Mouse (Mus musculus): ENCODE measurements around the gene 2610528J11Rik. TPM values are rescaled to one million over a fixed set of nuclear protein-coding genes. Genes with fewer than 3 reads are reported as not detected.
"Not testable (repeated sequence)": the region's sequence is repeated elsewhere in the genome, so short reads cannot be mapped to it uniquely, and the experiment has no call there.

2610528J11Rik gene
- polyA plus RNA-seq, 1 experiment from 2014 or later = 4.9 TPM

GRCm38 (mm10) chr4:118543158-118543530 lies 16.3 kb downstream of the 2610528J11Rik start:
- 0 out of 2 replicates have a peak overlapping the region, but pooled peaks have one; percentile 9 for H3K9ac ChIP-seq
- ATAC-seq = 0 out of 2 replicates have a peak, but pooled peaks have one; percentile 13

GRCm38 (mm10) chr4:118543592-118544260 lies 16.9 kb downstream of the 2610528J11Rik start, which contains the start of gene Tmem125:
Gene Tmem125, minus strand, starts transcription at chr4:118544044.
- H3K9me3 ChIP-seq (replicated peaks) = peaks cover 2% of the 10 kb centered on the region; the same call in 1 of the 2 replicates
- peak; percentile 60 for ATAC-seq
- H3K4me2 ChIP-seq = peak within 1 kb of the TSS; percentile 66
- H3K27me3 ChIP-seq (replicated peaks) = peaks cover 25% of the 10 kb centered on the region; the same call in 1 of the 2 replicates
- H3K4me1 ChIP-seq = peaks cover 18% of the 10 kb centered on the region
- H3K9ac ChIP-seq = peak within 1 kb of the TSS; percentile 30; the same call in 1 of the 2 replicates
- 6% methylated on average over 24 of the region's 24 CpGs for WGBS (ENCODE audit: insufficient replicate concordance)
- H3K4me3 ChIP-seq = peak within 1 kb of the TSS; percentile 43
- H3K36me3 ChIP-seq = no peaks in the 10 kb centered on the region
- peak within 1 kb of the TSS; percentile 38 for H3K27ac ChIP-seq

More at GRCm38 (mm10) chr4:118543158-118543530, 16.3 kb downstream of the 2610528J11Rik start:
- WGBS (ENCODE audit: insufficient replicate concordance) = 14% methylated on average over 13 of the region's 13 CpGs
- Histone ChIP-seq H3K4me2 (peak overlapping the region; percentile 66), H3K4me3 (peak overlapping the region; percentile 43), H3K27ac (no peak overlapping the region), H3K27me3 (replicated peaks) (peaks cover 25% of the 10 kb centered on the region; the same call in 1 of the 2 replicates), H3K9me3 (replicated peaks) (peaks cover 2% of the 10 kb centered on the region; the same call in 1 of the 2 replicates), H3K36me3 (no peaks in the 10 kb centered on the region), H3K4me1 (peaks cover 18% of the 10 kb centered on the region)

GRCm38 (mm10) chr4:118544441-118545127 lies 17.8 kb downstream of the 2610528J11Rik start:
- ATAC-seq = peak; percentile 55
- peak overlapping the region; percentile 38 for H3K27ac ChIP-seq
- H3K4me3 ChIP-seq = 0 out of 2 replicates have a peak overlapping the region, but pooled peaks have one; percentile 43

GRCm38 (mm10) chr4:118547424-118548129 lies 20.8 kb downstream of the 2610528J11Rik start:
- not testable (repeated sequence) for H3K36me3 ChIP-seq; H3K27ac ChIP-seq; H3K9me3 ChIP-seq (replicated peaks); H3K4me2 ChIP-seq; H3K27me3 ChIP-seq (replicated peaks); ATAC-seq; H3K4me3 ChIP-seq; H3K9ac ChIP-seq
- 74% methylated on average over 23 of the region's 23 CpGs for WGBS (ENCODE audit: insufficient replicate concordance)
- peaks cover 16% of the 10 kb centered on the region for H3K4me1 ChIP-seq

More at GRCm38 (mm10) chr4:118544441-118545127, 17.8 kb downstream of the 2610528J11Rik start:
- peak overlapping the region; percentile 66 for H3K4me2 ChIP-seq
- no peaks in the 10 kb centered on the region for H3K36me3 ChIP-seq
- peaks cover 18% of the 10 kb centered on the region for H3K4me1 ChIP-seq
- H3K27me3 ChIP-seq (replicated peaks) = peaks cover 23% of the 10 kb centered on the region; the same call in 1 of the 2 replicates
- H3K9me3 ChIP-seq (replicated peaks) = peaks cover 2% of the 10 kb centered on the region; the same call in 1 of the 2 replicates
- WGBS (ENCODE audit: insufficient replicate concordance) = 69% methylated on average over 14 of the region's 14 CpGs
- no peak overlapping the region for H3K9ac ChIP-seq

- not testable (repeated sequence) for H3K9ac ChIP-seq; ATAC-seq; H3K9me3 ChIP-seq (replicated peaks); H3K27me3 ChIP-seq (replicated peaks); H3K4me2 ChIP-seq; H3K4me3 ChIP-seq; H3K36me3 ChIP-seq; H3K27ac ChIP-seq
- peaks cover 10% of the 10 kb centered on the region for H3K4me1 ChIP-seq
- WGBS (ENCODE audit: insufficient replicate concordance) = 76% methylated on average over 10 of the region's 10 CpGs
These were observed 21.3 kb downstream of the 2610528J11Rik start for GRCm38 (mm10) chr4:118548130-118548480.

- no peak for ATAC-seq
- WGBS (ENCODE audit: insufficient replicate concordance) = 54% methylated on average over 3 of the region's 3 CpGs
These were observed 26.3 kb downstream of the 2610528J11Rik start for GRCm38 (mm10) chr4:118553039-118553649.

GRCm38 (mm10) chr4:118564062-118564925 lies 37.5 kb downstream of the 2610528J11Rik start:
- H3K27me3 ChIP-seq (replicated peaks) = peaks cover 6% of the 10 kb centered on the region
- no peak overlapping the region for H3K9ac ChIP-seq
- WGBS (ENCODE audit: insufficient replicate concordance) = 76% methylated on average over 13 of the region's 13 CpGs
- H3K9me3 ChIP-seq (replicated peaks) = 0 out of 2 replicates have a peak, but pooled peaks cover under 1% of the 10 kb centered on the region
- H3K4me1 ChIP-seq = peaks cover 26% of the 10 kb centered on the region
- H3K36me3 ChIP-seq = no peaks in the 10 kb centered on the region
- H3K27ac ChIP-seq = no peak overlapping the region
- no peak overlapping the region for H3K4me3 ChIP-seq
- no peak for ATAC-seq
- no peak overlapping the region for H3K4me2 ChIP-seq

More at GRCm38 (mm10) chr4:118553039-118553649, 26.3 kb downstream of the 2610528J11Rik start:
- H3K9ac ChIP-seq = no peak overlapping the region
- no peaks in the 10 kb centered on the region for H3K36me3 ChIP-seq
- no peaks in the 10 kb centered on the region for H3K9me3 ChIP-seq (replicated peaks)
- H3K27ac ChIP-seq = no peak overlapping the region
- no peak overlapping the region for H3K4me3 ChIP-seq
- H3K27me3 ChIP-seq (replicated peaks) = no peaks in the 10 kb centered on the region
- H3K4me1 ChIP-seq = no peaks in the 10 kb centered on the region
- H3K4me2 ChIP-seq = no peak overlapping the region

GRCm38 (mm10) chr4:118564926-118565279 lies 38.1 kb downstream of the 2610528J11Rik start:
- Histone ChIP-seq H3K4me2 (no peak overlapping the region), H3K36me3 (no peaks in the 10 kb centered on the region), H3K27ac (no peak overlapping the region), H3K4me1 (peaks cover 32% of the 10 kb centered on the region), H3K4me3 (no peak overlapping the region), H3K9ac (no peak overlapping the region), H3K9me3 (replicated peaks) (peaks cover 6% of the 10 kb centered on the region; the same call in 1 of the 2 replicates), H3K27me3 (replicated peaks) (peaks cover 10% of the 10 kb centered on the region)
- ATAC-seq = no peak
- WGBS (ENCODE audit: insufficient replicate concordance) = 75% methylated on average over 3 of the region's 3 CpGs

GRCm38 (mm10) chr4:118566161-118566676 lies 39.4 kb downstream of the 2610528J11Rik start:
- 31% methylated on average over 7 of the region's 7 CpGs for WGBS (ENCODE audit: insufficient replicate concordance)
- Histone ChIP-seq H3K4me2 (no peak overlapping the region), H3K36me3 (no peaks in the 10 kb centered on the region), H3K27ac (no peak overlapping the region), H3K27me3 (replicated peaks) (peaks cover 19% of the 10 kb centered on the region), H3K4me1 (peaks cover 43% of the 10 kb centered on the region), H3K9ac (no peak overlapping the region), H3K4me3 (no peak overlapping the region), H3K9me3 (replicated peaks) (peaks cover 6% of the 10 kb centered on the region; the same call in 1 of the 2 replicates)
- no peak for ATAC-seq

- Histone ChIP-seq H3K9ac (peak overlapping the region; percentile 56; the same call in 1 of the 2 replicates), H3K27ac (peak overlapping the region; percentile 86), H3K4me1 (peaks cover 43% of the 10 kb centered on the region), H3K36me3 (no peaks in the 10 kb centered on the region), H3K27me3 (replicated peaks) (peaks cover 44% of the 10 kb centered on the region), H3K4me2 (peak overlapping the region; percentile 65), H3K4me3 (peak overlapping the region; percentile 44), H3K9me3 (replicated peaks) (peaks cover 6% of the 10 kb centered on the region; the same call in 1 of the 2 replicates)
- 22% methylated on average over 10 of the region's 10 CpGs for WGBS (ENCODE audit: insufficient replicate concordance)
- peak; percentile 96 for ATAC-seq
These were observed 41.9 kb downstream of the 2610528J11Rik start for GRCm38 (mm10) chr4:118568709-118569108.

Measured in liver, embryonic 12.5 days (tissue).